Mouse (Mus musculus) midbrain, postnatal 0 days (tissue): ENCODE results near the gene Kif22. TPM values are rescaled to one million over a fixed set of nuclear protein-coding genes. Genes with fewer than 3 reads are reported as not detected.
"Not testable (repeated sequence)": the region's sequence is repeated elsewhere in the genome, so short reads cannot be mapped to it uniquely, and the experiment has no call there.

Experiments
- ATAC-seq: fragments of 200-750 bp; cut with Nextera tagmentation; 2 replicates; pipeline ENCODE4 v1.8.0; 2017; ENCODE audit warnings: moderate number of reproducible peaks, mild to moderate bottlenecking, moderate TSS enrichment, moderate library complexity; ENCODE audit not compliant: low FRiP score
- DNase-seq: peaks from one replicate; pipeline ENCODE4 v3.0.0-alpha.2; 2015; ENCODE audit warnings: low spot score
- H3K27ac ChIP-seq: fragments of 300-500 bp; sonication (generic); 2 replicates; pipeline ENCODE4 v1.5.1; 2014; ENCODE audit warnings: low read depth, mild to moderate bottlenecking, low read length, mixed read lengths
- H3K27me3 ChIP-seq: fragments of 300-500 bp; sonication (generic); 2 replicates; pipeline ENCODE4 v1.6.1; 2014; ENCODE audit warnings: low read length, control low read depth, mixed read lengths; ENCODE audit not compliant: insufficient read depth
- H3K36me3 ChIP-seq: fragments of 300-500 bp; sonication (generic); 2 replicates; pipeline ENCODE4 v1.6.1; 2014; ENCODE audit warnings: low read length, control low read depth, mixed read lengths; ENCODE audit not compliant: insufficient read depth
- H3K4me1 ChIP-seq: fragments of 300-500 bp; sonication (generic); 2 replicates; pipeline ENCODE4 v1.6.1; 2014; ENCODE audit warnings: mild to moderate bottlenecking, control low read depth, antibody characterized with exemption, low read length, mixed read lengths; ENCODE audit not compliant: insufficient read depth
- H3K4me2 ChIP-seq: fragments of 300-500 bp; sonication (generic); 2 replicates; pipeline ENCODE4 v1.6.1; 2014; ENCODE audit warnings: low read depth, mild to moderate bottlenecking, low read length, mixed read lengths; ENCODE audit not compliant: poor library complexity, severe bottlenecking
- H3K4me3 ChIP-seq: fragments of 300-500 bp; sonication (generic); 2 replicates; pipeline ENCODE4 v1.5.1; 2014; ENCODE audit warnings: low read depth, mild to moderate bottlenecking, low read length, moderate library complexity
- H3K9ac ChIP-seq: fragments of 300-500 bp; sonication (generic); replicated peaks from 2 replicates; pipeline ENCODE4 v1.6.1; 2014; ENCODE audit warnings: mild to moderate bottlenecking, low read length, moderate library complexity, mixed read lengths; ENCODE audit not compliant: poor library complexity, severe bottlenecking
- H3K9me3 ChIP-seq: fragments of 300-500 bp; sonication (generic); 2 replicates; pipeline ENCODE4 v1.6.1; 2016; ENCODE audit warnings: low read length, control low read depth
- CTCF ChIP-seq: IDR thresholded peaks from 2 replicates; pipeline ENCODE4 v1.5.1; 2016; ENCODE audit warnings: antibody characterized with exemption, mild to moderate bottlenecking
- WGBS: fragments of 180-500 bp; shearing (Covaris S2); extraction: QIAGEN DNeasy Blood & Tissue Kit; methylation state at CpG from one replicate; pipeline ENCODE4 v1.1.7; 2014; 5-methylcytosine and 5-hydroxymethylcytosine counted together
- polyA plus RNA-seq: library from polyadenylated mRNA; unstranded; fragments of >200 nt; fragmentation: Nextera tagmentation; extraction: Ambion mirVana; gene quantifications from 2 replicates; pipeline ENCODE4 v1.2.1, GENCODE M21; 2015
- total RNA-seq: library from RNA; depleted of rRNA; stranded (reverse); fragments of >200 nt; gene quantifications from 2 replicates; pipeline ENCODE4 v1.2.3, GENCODE M21; 2014

The Kif22 gene
- total and polyA plus RNA-seq, 2 experiments from 2014 or later: 4.2 to 11.3 TPM

- whole genome bisulfite sequencing: 92% methylated on average over 3 of the region's 3 CpGs
- Histone ChIP-seq H3K27me3 (no peaks in the 10 kb centered on the region), H3K4me3 (no peak overlapping the region), H3K36me3 (no peaks in the 10 kb centered on the region), H3K4me2 (no peak overlapping the region), H3K27ac (no peak overlapping the region), H3K9ac (no peak overlapping the region), H3K4me1 (no peaks in the 10 kb centered on the region), H3K9me3 (no peaks in the 10 kb centered on the region)
- DNase-seq (no peak), ATAC-seq (no peak)
- no peak for TF ChIP-seq CTCF
These were observed 45.8 kb upstream of the Kif22 start for GRCm38 (mm10) chr7:127088083-127088482.

DNA sequence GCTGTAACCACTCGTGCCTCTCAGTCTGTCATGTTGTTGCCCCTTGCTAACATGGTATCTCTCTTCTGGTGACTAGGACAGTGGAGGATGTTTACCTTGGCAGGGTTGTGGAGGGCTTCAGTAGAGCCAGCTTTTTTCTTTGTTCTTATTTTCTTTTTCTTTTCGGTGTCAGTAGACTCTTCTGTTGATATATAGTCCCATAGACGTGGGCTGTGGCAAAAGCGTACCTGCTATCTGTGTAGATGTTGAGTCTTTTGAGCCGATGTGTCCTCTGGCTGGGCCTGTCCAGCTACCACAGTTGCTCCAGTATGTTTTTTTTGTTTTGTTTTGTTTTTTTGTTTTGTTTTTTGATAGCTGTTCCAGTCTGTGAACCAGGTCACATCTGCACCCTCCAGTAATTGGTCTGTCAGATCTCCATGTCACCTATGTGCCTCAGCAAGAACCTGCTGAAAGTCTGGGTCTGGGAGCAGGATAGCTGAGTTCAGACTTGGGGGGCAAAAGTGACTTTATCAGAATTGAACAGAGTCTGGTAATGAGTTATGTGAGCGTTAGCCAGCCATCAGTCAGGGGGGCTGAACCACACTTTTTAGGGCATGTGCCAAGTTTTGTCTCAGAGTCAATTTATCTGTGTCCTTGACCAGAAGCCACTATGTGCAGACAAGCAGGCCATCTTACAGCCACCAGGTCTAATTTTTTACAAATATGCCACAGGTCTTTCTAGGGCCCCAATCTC is 45.2 kb upstream of the Kif22 start, which contains the start of gene Zg16:
Zg16 (minus strand) TSS at position 51 of the 733 bp plus-strand sequence.
- not testable (repeated sequence) for H3K4me3 ChIP-seq, H3K9me3 ChIP-seq, H3K9ac ChIP-seq, H3K27me3 ChIP-seq, H3K4me1 ChIP-seq, H3K36me3 ChIP-seq, DNase-seq, ATAC-seq, H3K27ac ChIP-seq, H3K4me2 ChIP-seq
- 81% methylated on average over 6 of the region's 6 CpGs for WGBS

GRCm38 (mm10) chr7:127085751-127086150 is 43.5 kb upstream of the Kif22 start:
- not testable (repeated sequence) for H3K9me3 ChIP-seq, ATAC-seq, H3K4me1 ChIP-seq, DNase-seq, H3K4me2 ChIP-seq, H3K4me3 ChIP-seq, H3K9ac ChIP-seq, H3K36me3 ChIP-seq, H3K27ac ChIP-seq, H3K27me3 ChIP-seq
- 81% methylated on average over 6 of the region's 6 CpGs for WGBS

DNA sequence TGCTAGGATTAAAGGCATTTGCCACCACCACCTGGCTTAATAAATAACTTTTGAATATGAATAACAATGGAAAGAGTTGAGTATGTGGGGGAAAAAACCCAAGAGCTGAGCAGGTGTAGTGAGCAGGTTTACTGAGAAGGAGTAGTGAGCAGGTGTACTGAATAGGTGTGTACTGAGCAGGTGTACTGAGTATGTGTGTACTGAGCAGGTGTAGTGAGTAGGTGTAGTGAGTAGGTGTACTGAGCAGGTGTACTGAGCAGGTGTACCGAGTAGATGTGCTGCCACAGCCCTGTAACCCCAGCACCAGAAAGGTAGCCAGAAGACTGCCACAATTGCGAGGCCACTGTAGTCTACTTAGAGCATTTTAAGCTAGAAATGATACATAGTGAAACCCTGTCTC is 42.5 kb upstream of the Kif22 start:
- ATAC-seq (no peak), DNase-seq (no peak)
- Histone ChIP-seq H3K4me1 (no peaks in the 10 kb centered on the region), H3K4me3 (no peak overlapping the region), H3K9ac (no peak overlapping the region), H3K36me3 (no peaks in the 10 kb centered on the region), H3K4me2 (no peak overlapping the region), H3K27me3 (no peaks in the 10 kb centered on the region), H3K9me3 (no peaks in the 10 kb centered on the region), H3K27ac (no peak overlapping the region)
- WGBS: 85% methylated on average over 2 of the region's 2 CpGs
- no peak for TF ChIP-seq CTCF

DNA sequence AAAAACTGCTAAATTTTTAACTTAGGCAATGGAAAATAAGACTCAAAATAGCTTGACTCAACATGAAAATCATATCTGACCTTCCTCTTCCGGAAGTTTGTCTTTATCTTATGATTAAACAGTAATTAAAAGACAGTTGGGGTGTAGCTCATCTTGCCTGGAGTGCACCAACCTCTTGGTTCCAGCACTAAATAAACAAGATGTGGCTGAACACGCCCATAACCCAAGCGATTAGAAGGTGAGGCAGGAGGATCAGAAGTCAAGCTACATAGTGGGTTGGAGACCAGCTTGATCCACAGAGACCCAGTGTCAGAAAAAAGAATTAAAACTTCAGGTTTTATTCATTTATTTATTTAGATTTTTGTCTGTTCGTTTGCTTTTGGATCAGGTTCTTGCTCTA is 41.4 kb upstream of the Kif22 start:
- 84% methylated on average over 4 of the region's 4 CpGs for WGBS

GRCm38 (mm10) chr7:127082995-127083394 is 40.7 kb upstream of the Kif22 start:
- TF ChIP-seq CTCF: no peak
- DNase-seq (no peak), ATAC-seq (no peak)
- no peak overlapping the region for H3K9ac ChIP-seq
- 64% methylated on average over 2 of the region's 2 CpGs for WGBS
- H3K4me3 ChIP-seq: no peak overlapping the region
- H3K9me3 ChIP-seq: no peaks in the 10 kb centered on the region
- H3K27ac ChIP-seq: no peak overlapping the region
- no peaks in the 10 kb centered on the region for H3K36me3 ChIP-seq
- no peak overlapping the region for H3K4me2 ChIP-seq
- no peaks in the 10 kb centered on the region for H3K27me3 ChIP-seq
- no peaks in the 10 kb centered on the region for H3K4me1 ChIP-seq

More for the DNA sequence above, 41.4 kb upstream of the Kif22 start:
- no peaks in the 10 kb centered on the region for H3K27me3 ChIP-seq
- H3K4me1 ChIP-seq: no peaks in the 10 kb centered on the region
- H3K9me3 ChIP-seq: no peaks in the 10 kb centered on the region
- no peak overlapping the region for H3K27ac ChIP-seq
- H3K4me2 ChIP-seq: no peak overlapping the region
- DNase-seq (no peak), ATAC-seq (no peak)
- no peak overlapping the region for H3K4me3 ChIP-seq
- no peak overlapping the region for H3K9ac ChIP-seq
- no peak for TF ChIP-seq CTCF
- no peaks in the 10 kb centered on the region for H3K36me3 ChIP-seq
